Mouse (Mus musculus) megakaryocyte progenitor cell, adult 5-6 weeks (primary cell): ENCODE data around the gene Gm13539. TPM values are rescaled to one million over a fixed set of nuclear protein-coding genes. Genes with fewer than 3 reads are reported as not detected.

ENCODE experiments used
- ATAC-seq: replicated peaks from 2 replicates; pipeline ENCODE4 v1.8.0; 2016; ENCODE audit warnings: mild to moderate bottlenecking, moderate TSS enrichment, inconsistent platforms; ENCODE audit not compliant: poor library complexity
- total RNA-seq, 2 experiments: library from RNA; stranded (forward) in 1 of 2; stranded (reverse) in 1 of 2; fragments of 157-497, 149-512 nt in 1 of 2; fragments of 200-1000 nt in 1 of 2; gene quantifications; 2 replicates each; pipeline versions ENCODE4 v1.2.3 to v1.2.4; 2015 to 2017

Gene Gm13539
- total RNA-seq, 2 experiments from 2014 or later = not detected

- ATAC-seq = no peak
Measured at GRCm38 (mm10) chr2:25824751-25825150, 42.7 kb downstream of the Gm13539 start.

- peak; percentile 42 for ATAC-seq
Measured at GRCm38 (mm10) chr2:25828344-25828947, 46.4 kb downstream of the Gm13539 start.

- no peak for ATAC-seq
Measured at GRCm38 (mm10) chr2:25830786-25831185, 48.7 kb downstream of the Gm13539 start.

GRCm38 (mm10) chr2:25836291-25836690, 54.2 kb downstream of the Gm13539 start:
- peak; percentile 91 for ATAC-seq

Other genes with a start within 250 kb of the Gm13539 start
- gene Traf2, start 235.3 kb upstream of the Gm13539 start, total RNA-seq (2015) = 9.7 and 10.8 TPM in 2 replicates
- 13.7 and 14.2 TPM in 2 replicates for gene Traf2, start 235.3 kb upstream of the Gm13539 start, total RNA-seq (2017)
- gene Edf1, start 224.4 kb upstream of the Gm13539 start, total RNA-seq (2015) = 141 and 144 TPM in 2 replicates
- gene Edf1, start 224.4 kb upstream of the Gm13539 start, total RNA-seq (2017) = 95.5 and 128 TPM in 2 replicates
- gene Mamdc4, start 207.4 kb upstream of the Gm13539 start, total RNA-seq (2015) = 0.42 and 0.86 TPM in 2 replicates
- 0.12 and 9.3 TPM in 2 replicates for gene Mamdc4, start 207.4 kb upstream of the Gm13539 start, total RNA-seq (2017)
- gene Phpt1, start 207.0 kb upstream of the Gm13539 start, total RNA-seq (2015) = 48.1 and 56.5 TPM in 2 replicates
- 29.6 and 35.4 TPM in 2 replicates for gene Phpt1, start 207.0 kb upstream of the Gm13539 start, total RNA-seq (2017)
- gene Ajm1, start 200.5 kb upstream of the Gm13539 start, total RNA-seq (2015) = not detected in 2 replicates
- gene Ajm1, start 200.5 kb upstream of the Gm13539 start, total RNA-seq (2017) = 0.10 TPM in 1 of 2 replicates, not detected in the other
- 37.4 and 49.5 TPM in 2 replicates for gene Rabl6, start 173.7 kb upstream of the Gm13539 start, total RNA-seq (2015)
- 54.9 and 86.7 TPM in 2 replicates for gene Rabl6, start 173.7 kb upstream of the Gm13539 start, total RNA-seq (2017)
- not detected in 2 replicates for gene Ccdc183, start 164.6 kb upstream of the Gm13539 start, total RNA-seq (2015)
- gene Ccdc183, start 164.6 kb upstream of the Gm13539 start, total RNA-seq (2017) = not detected in 2 replicates
- gene Tmem141, start 160.3 kb upstream of the Gm13539 start, total RNA-seq (2015) = 9.9 and 17.4 TPM in 2 replicates
- 18.1 and 18.6 TPM in 2 replicates for gene Tmem141, start 160.3 kb upstream of the Gm13539 start, total RNA-seq (2017)
- 0.68 and 1.4 TPM in 2 replicates for gene Fcna, start 154.2 kb upstream of the Gm13539 start, total RNA-seq (2015)
- 0.50 and 1.7 TPM in 2 replicates for gene Fcna, start 154.2 kb upstream of the Gm13539 start, total RNA-seq (2017)
- not detected in 2 replicates for gene Lcn8, start 129.1 kb upstream of the Gm13539 start, total RNA-seq (2015)
- gene Lcn8, start 129.1 kb upstream of the Gm13539 start, total RNA-seq (2017) = not detected in 2 replicates
- gene Lcn5, start 124.3 kb upstream of the Gm13539 start, total RNA-seq (2015) = not detected in 2 replicates
- gene Lcn5, start 124.3 kb upstream of the Gm13539 start, total RNA-seq (2017) = not detected in 2 replicates
- not detected in 2 replicates for gene Lcn6, start 105.5 kb upstream of the Gm13539 start, total RNA-seq (2015)
- gene Lcn6, start 105.5 kb upstream of the Gm13539 start, total RNA-seq (2017) = not detected in 2 replicates
- gene Lcn10, start 99.5 kb upstream of the Gm13539 start, total RNA-seq (2015) = not detected in 2 replicates
- gene Lcn10, start 99.5 kb upstream of the Gm13539 start, total RNA-seq (2017) = not detected in 2 replicates
- not detected in 2 replicates for gene Obp2a, start 82.2 kb upstream of the Gm13539 start, total RNA-seq (2015)
- not detected in 2 replicates for gene Obp2a, start 82.2 kb upstream of the Gm13539 start, total RNA-seq (2017)
- gene Bmyc, start 75.5 kb upstream of the Gm13539 start, total RNA-seq (2015) = 16.0 and 19.1 TPM in 2 replicates
- gene Bmyc, start 75.5 kb upstream of the Gm13539 start, total RNA-seq (2017) = 6.5 and 8.6 TPM in 2 replicates
- not detected in 2 replicates for gene Obp2b, start 45.2 kb upstream of the Gm13539 start, total RNA-seq (2015)
- not detected in 2 replicates for gene Obp2b, start 45.2 kb upstream of the Gm13539 start, total RNA-seq (2017)
- not detected in 2 replicates for gene Lcn3, start 16.7 kb upstream of the Gm13539 start, total RNA-seq (2015)
- gene Lcn3, start 16.7 kb upstream of the Gm13539 start, total RNA-seq (2017) = not detected in 2 replicates
- not detected in 2 replicates for gene Lcn11, start 5.2 kb upstream of the Gm13539 start, total RNA-seq (2015)
- gene Lcn11, start 5.2 kb upstream of the Gm13539 start, total RNA-seq (2017) = not detected in 2 replicates
- not detected in 2 replicates for gene Glt6d1, start 33.6 kb downstream of the Gm13539 start, total RNA-seq (2015)
- not detected in 2 replicates for gene Glt6d1, start 33.6 kb downstream of the Gm13539 start, total RNA-seq (2017)
- not detected in 2 replicates for gene Lcn9, start 40.9 kb downstream of the Gm13539 start, total RNA-seq (2015)
- gene Lcn9, start 40.9 kb downstream of the Gm13539 start, total RNA-seq (2017) = not detected in 2 replicates
- not detected in 2 replicates for gene Sohlh1, start 65.0 kb downstream of the Gm13539 start, total RNA-seq (2015)
- gene Sohlh1, start 65.0 kb downstream of the Gm13539 start, total RNA-seq (2017) = not detected in 2 replicates
- gene Kcnt1, start 81.5 kb downstream of the Gm13539 start, total RNA-seq (2015) = not detected in 2 replicates
- gene Kcnt1, start 81.5 kb downstream of the Gm13539 start, total RNA-seq (2017) = not detected in 2 replicates
- 12.5 and 13.2 TPM in 2 replicates for gene Camsap1, start 201.0 kb downstream of the Gm13539 start, total RNA-seq (2015)
- 7.9 and 14.2 TPM in 2 replicates for gene Camsap1, start 201.0 kb downstream of the Gm13539 start, total RNA-seq (2017)
- gene Ubac1, start 239.5 kb downstream of the Gm13539 start, total RNA-seq (2015) = 62.2 and 62.7 TPM in 2 replicates
- gene Ubac1, start 239.5 kb downstream of the Gm13539 start, total RNA-seq (2017) = 34.4 and 44.1 TPM in 2 replicates